Mouse (Mus musculus) olfactory bulb, adult 2 months (tissue): ENCODE results near the gene Myzap. TPM values are rescaled to one million over a fixed set of nuclear protein-coding genes. Genes with fewer than 3 reads are reported as not detected.

Experiments
- H3K27ac ChIP-seq: fragments of 200-500 bp; 2 replicates; pipeline ENCODE4 v1.5.1; 2012; ENCODE audit warnings: low read depth, low read length; ENCODE audit not compliant: insufficient read depth
- H3K4me1 ChIP-seq: fragments of 200-500 bp; 2 replicates; pipeline ENCODE4 v1.6.1; 2012; ENCODE audit warnings: low read length; ENCODE audit not compliant: control insufficient read depth, insufficient read depth
- H3K4me3 ChIP-seq: fragments of 200-500 bp; 2 replicates; pipeline ENCODE4 v1.5.1; 2012; ENCODE audit warnings: mild to moderate bottlenecking, low read depth, low read length, moderate library complexity; ENCODE audit not compliant: insufficient read depth
- CTCF ChIP-seq: fragments of 200-500 bp; IDR thresholded peaks from 2 replicates; pipeline ENCODE4 v1.5.1; 2012; ENCODE audit warnings: low read depth, mild to moderate bottlenecking, low read length, moderate library complexity; ENCODE audit not compliant: insufficient read depth
- POLR2A ChIP-seq: fragments of 200-500 bp; IDR thresholded peaks from 2 replicates; pipeline ENCODE4 v1.6.1; 2012; ENCODE audit warnings: mild to moderate bottlenecking, low read depth, low read length, moderate library complexity; ENCODE audit not compliant: insufficient read depth
- WGBS: fragments of 180-500 bp; shearing (Covaris S2); methylation state at CpG from one replicate; pipeline ENCODE4 v1.1.7; 2018; 5-methylcytosine and 5-hydroxymethylcytosine counted together
- polyA plus RNA-seq: library from polyadenylated mRNA; stranded (reverse); fragments of >200 nt; gene quantifications from 2 replicates; pipeline ENCODE4 v1.2.4, GENCODE M21; 2012; ENCODE audit warnings: low replicate concordance; ENCODE audit not compliant: missing spikeins, insufficient read depth, insufficient read length

Gene Myzap
- polyA plus RNA-seq, 1 experiment = not detected

GRCm38 (mm10) chr9:71611876-71612275 is 19.7 kb upstream of the Myzap start:
- WGBS = 75% methylated on average over 4 of the region's 4 CpGs
- no peak overlapping the region for H3K27ac ChIP-seq
- H3K4me1 ChIP-seq = no peaks in the 10 kb centered on the region
- H3K4me3 ChIP-seq = no peak overlapping the region
- TF ChIP-seq CTCF (no peak), POLR2A (no peak)

- 86% methylated on average over 6 of the region's 6 CpGs for WGBS
- Histone ChIP-seq H3K4me1 (no peaks in the 10 kb centered on the region), H3K4me3 (no peak overlapping the region), H3K27ac (no peak overlapping the region)
- TF ChIP-seq POLR2A (no peak), CTCF (no peak)
Measured at GRCm38 (mm10) chr9:71609010-71609409, 16.9 kb upstream of the Myzap start.

- H3K4me1 ChIP-seq = no peaks in the 10 kb centered on the region
- no peak overlapping the region for H3K4me3 ChIP-seq
- no peak overlapping the region for H3K27ac ChIP-seq
- TF ChIP-seq CTCF = no peak
- no peak for TF ChIP-seq POLR2A
- whole genome bisulfite sequencing = 83% methylated on average over 13 of the region's 13 CpGs
Measured at GRCm38 (mm10) chr9:71606296-71607057, 14.3 kb upstream of the Myzap start.

GRCm38 (mm10) chr9:71604914-71605635 is 12.9 kb upstream of the Myzap start:
- Histone ChIP-seq H3K27ac (no peak overlapping the region), H3K4me1 (no peaks in the 10 kb centered on the region), H3K4me3 (no peak overlapping the region)
- 36% methylated on average over 6 of the region's 6 CpGs for WGBS
- TF ChIP-seq POLR2A (no peak), CTCF (no peak)

- Histone ChIP-seq H3K4me1 (no peaks in the 10 kb centered on the region), H3K4me3 (no peak overlapping the region), H3K27ac (no peak overlapping the region)
- TF ChIP-seq POLR2A (no peak), CTCF (no peak)
- WGBS = 80% methylated on average over 7 of the region's 7 CpGs
Measured at GRCm38 (mm10) chr9:71599861-71600260, 7.7 kb upstream of the Myzap start.

- 71% methylated on average over 6 of the region's 6 CpGs for WGBS
- TF ChIP-seq CTCF = no peak
- Histone ChIP-seq H3K27ac (no peak overlapping the region), H3K4me1 (0 out of 2 replicates have a peak, but pooled peaks cover 8% of the 10 kb centered on the region), H3K4me3 (no peak overlapping the region)
Measured at GRCm38 (mm10) chr9:71596888-71597287, 4.7 kb upstream of the Myzap start.

GRCm38 (mm10) chr9:71592577-71593285 is 571 bp upstream of the Myzap start:
- WGBS = 33% methylated on average over 6 of the region's 6 CpGs
- H3K27ac ChIP-seq = no peak overlapping the region
- no peak for TF ChIP-seq POLR2A
- no peak for TF ChIP-seq CTCF
- 0 out of 2 replicates have a peak, but pooled peaks cover 9% of the 10 kb centered on the region for H3K4me1 ChIP-seq
- H3K4me3 ChIP-seq = peak overlapping the region; percentile 41

- no peak for TF ChIP-seq POLR2A
- no peak for TF ChIP-seq CTCF
Measured at GRCm38 (mm10) chr9:71591106-71591505, 1.1 kb downstream of the Myzap start.

GRCm38 (mm10) chr9:71589771-71590170 is 2.4 kb downstream of the Myzap start:
- TF ChIP-seq POLR2A (no peak), CTCF (no peak)
- Histone ChIP-seq H3K4me1 (0 out of 2 replicates have a peak, but pooled peaks cover 9% of the 10 kb centered on the region), H3K27ac (no peak overlapping the region), H3K4me3 (no peak overlapping the region)
- 81% methylated on average over 7 of the region's 7 CpGs for WGBS

More at GRCm38 (mm10) chr9:71591106-71591505, 1.1 kb downstream of the Myzap start:
- Histone ChIP-seq H3K27ac (no peak overlapping the region), H3K4me1 (0 out of 2 replicates have a peak, but pooled peaks cover 9% of the 10 kb centered on the region), H3K4me3 (no peak overlapping the region)
- WGBS = 88% methylated on average over 5 of the region's 5 CpGs
